Mouse (Mus musculus) urinary bladder, adult 18-20 months (tissue): ENCODE measurements around the gene Chrna1.
A peak's percentile ranks its signal among the peaks of the same experiment; 100 is the strongest.

Experiments used
- DNase-seq, 2 experiments: peaks; one replicate each; pipeline ENCODE4 v3.0.0; 2022; ENCODE audit warnings: low spot score in 2 of 2, mixed read lengths in 2 of 2

Gene Chrna1

GRCm38 (mm10) chr2:73580166-73580565 is at the start of gene Chrna1:
Gene Chrna1 (minus strand): TSS chr2:73580338.
- DNase-seq: no peak

GRCm38 (mm10) chr2:73618486-73619052 is 38.4 kb upstream of the Chrna1 start:
- DNase-seq: no peak

DNA sequence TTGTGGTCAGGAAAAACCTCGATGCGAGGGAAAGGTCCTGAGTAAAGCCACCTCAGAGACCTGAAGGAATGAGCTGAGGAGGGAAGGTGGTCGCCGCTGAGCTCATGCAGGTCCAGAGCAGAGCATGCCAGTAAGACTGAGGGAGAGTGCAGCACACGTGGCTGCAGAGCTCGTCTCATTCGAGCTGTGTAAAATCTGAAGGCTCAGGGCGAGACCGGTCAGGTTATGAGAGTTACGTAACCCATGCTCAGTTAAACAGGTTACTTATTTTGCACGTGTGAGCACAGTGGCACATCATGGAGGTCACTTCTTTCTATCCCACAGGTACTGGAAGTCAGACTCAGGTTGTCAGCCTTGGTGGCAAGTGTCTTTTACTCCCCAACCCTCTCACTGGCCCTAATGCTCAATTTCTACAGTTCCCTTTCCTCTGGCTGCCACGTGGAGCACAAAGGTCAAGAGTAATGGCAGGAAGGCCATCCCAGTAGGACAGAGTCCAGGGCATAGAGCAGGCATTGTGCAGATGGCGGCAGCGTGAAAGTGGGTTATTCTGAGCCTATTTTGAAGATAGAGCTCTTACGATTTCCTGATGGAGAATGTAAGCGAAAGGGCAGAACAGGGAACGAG is 36.4 kb upstream of the Chrna1 start:
- DNase-seq: no peak

GRCm38 (mm10) chr2:73615456-73615855 is 35.3 kb upstream of the Chrna1 start:
- no peak for DNase-seq

DNA sequence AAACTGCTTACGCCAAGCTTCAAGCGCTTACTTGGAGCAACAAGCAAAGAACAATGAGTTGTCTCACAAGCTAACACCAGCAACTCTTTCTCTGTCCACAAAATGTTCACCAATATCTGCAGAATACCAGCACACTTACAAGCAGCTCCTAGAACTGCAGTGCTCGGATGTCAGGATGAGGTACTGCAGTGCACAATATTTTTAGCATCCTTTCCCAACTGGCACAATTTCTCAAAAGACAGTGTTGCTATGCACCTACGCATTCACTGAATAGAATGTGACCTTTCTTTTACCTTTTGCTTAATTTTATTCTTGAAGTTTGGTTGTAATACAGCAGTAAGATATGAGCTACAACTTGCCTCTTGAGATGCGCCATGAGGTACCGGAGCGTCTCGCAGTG is 34.2 kb upstream of the Chrna1 start:
- no peak for DNase-seq

DNA sequence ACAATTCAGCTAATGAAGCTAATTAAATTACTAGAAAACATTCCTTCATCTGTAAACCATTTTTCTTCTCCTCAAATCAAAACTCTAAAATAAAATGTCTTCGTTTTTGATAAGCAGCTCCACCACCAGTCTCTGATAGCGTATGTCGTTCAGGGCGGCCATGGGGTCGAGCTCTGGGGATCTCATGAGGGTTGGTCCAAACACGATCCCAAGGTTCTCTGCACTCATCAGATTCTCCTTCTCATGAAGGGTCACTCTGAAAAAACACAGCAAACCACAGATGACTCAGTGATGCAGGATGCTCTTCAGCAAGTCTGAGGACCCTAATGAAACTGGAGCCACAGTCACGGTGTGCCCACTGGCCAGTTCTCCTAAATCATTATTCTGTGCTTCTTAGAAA is 32.8 kb upstream of the Chrna1 start:
- DNase-seq: no peak

- DNase-seq: no peak
Measured at GRCm38 (mm10) chr2:73612367-73612914, 32.3 kb upstream of the Chrna1 start.

- no peak for DNase-seq
Measured at GRCm38 (mm10) chr2:73611798-73612197, 31.7 kb upstream of the Chrna1 start.

DNA sequence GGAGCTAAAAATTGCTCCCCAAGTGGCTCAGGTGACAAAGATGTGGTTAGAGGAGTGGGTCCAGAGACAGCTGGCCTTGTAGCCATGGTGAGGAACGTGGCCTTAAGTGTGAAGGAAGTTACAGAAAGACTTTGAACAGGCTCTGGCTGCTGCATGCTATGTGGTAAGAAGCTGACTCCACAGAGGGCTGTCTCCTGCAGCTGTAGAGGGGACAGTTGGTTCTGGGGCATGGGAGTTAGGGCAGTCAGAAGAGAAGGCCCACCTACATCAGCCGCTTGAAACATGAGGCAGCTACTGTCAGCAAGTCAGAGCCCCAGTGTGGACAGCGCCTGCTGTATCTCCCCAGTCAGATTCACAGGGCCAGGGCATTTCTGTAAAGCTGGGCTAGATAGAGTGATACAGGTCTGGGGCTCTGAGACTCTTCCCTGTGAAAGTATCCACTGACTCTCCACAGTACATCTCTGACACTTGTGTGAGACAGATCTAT is 29.6 kb upstream of the Chrna1 start:
- DNase-seq: no peak

- no peak for DNase-seq
Measured at GRCm38 (mm10) chr2:73609067-73609723, 29.1 kb upstream of the Chrna1 start.

DNA sequence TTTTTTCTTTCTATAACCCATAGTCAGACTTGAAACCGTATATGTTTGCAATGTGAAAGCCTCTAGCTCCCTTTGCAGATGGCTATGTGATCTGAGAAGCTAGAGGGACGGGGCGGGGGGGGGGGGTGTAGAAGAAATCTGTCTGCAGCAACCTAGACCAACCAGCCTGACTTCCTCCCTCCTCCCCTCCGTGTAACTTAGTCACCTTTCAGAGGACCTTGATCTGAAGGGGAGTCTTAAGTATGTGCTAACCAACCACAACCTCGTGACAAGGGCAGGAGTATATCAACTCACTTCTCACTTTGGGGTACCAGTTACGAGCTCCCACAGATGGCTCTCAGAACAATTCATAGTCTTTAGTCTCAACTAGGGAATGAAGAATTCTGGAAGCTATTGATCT is 28.3 kb upstream of the Chrna1 start:
- no peak for DNase-seq

- DNase-seq: no peak
Measured at GRCm38 (mm10) chr2:73607609-73608008, 27.5 kb upstream of the Chrna1 start.

- DNase-seq: no peak
Measured at GRCm38 (mm10) chr2:73607146-73607545, 27.0 kb upstream of the Chrna1 start.

- no peak for DNase-seq
Measured at GRCm38 (mm10) chr2:73606616-73607015, 26.5 kb upstream of the Chrna1 start.

GRCm38 (mm10) chr2:73605077-73605476 is 24.9 kb upstream of the Chrna1 start:
- DNase-seq: no peak

DNA sequence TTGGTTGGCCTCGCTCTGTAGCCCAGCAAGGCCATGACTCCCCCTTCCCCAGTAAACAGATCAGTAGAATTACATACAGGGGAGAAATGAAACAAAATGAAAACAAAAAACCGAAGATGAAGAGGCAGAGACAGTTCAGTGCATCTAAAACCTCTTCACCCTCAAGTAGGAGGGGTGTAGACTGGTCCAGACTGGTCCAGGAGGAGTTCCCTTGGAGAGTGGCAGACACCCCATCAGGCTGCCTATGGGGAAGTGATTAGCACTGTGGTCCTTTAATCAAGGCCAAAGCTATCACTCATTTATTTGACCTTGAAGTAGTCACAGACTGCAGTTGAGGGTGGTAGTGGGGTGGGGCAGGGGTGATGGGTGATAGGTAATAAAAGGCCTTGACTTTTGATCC is 24.4 kb upstream of the Chrna1 start:
- no peak for DNase-seq

DNA sequence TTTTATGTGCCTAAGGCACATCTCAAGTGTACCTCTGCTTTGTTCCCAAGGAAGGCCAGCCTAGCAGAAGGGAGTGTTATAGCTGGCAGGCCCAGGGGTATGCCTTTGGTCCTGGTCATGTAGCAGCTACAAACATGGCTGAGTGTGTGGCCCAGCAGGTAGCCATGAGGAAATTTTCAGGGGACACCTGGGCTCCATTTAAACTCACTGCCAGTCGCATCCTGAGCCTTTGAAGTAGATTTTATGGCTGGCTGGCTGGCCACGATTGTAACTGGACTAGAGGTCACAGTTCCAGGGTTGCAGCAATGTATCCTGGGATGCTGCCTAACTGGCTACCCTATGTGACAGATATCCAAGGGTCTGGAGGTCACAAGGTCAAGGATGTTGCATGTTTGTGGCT is 20.5 kb upstream of the Chrna1 start:
- no peak for DNase-seq

DNA sequence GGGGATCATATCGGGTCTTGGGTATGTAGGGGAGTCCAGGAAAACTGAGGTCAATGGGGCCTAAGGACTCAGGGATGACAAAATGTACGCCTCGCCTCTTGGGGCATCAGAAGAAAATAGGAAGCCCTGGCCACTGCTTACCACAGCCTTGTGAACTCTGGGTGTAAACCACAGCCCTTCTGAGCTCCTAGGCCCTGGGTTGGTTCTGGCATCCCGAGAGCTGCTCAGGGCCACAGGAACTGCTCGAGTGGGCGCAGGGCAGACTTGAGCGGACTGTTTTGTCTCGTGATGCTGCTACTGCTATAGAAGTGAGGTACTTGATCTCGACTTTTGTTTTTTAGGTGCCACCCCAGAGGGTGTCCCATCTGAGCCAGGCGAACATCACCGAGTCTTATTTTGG is 17.6 kb upstream of the Chrna1 start:
- DNase-seq: no peak

- DNase-seq: peak in 1 of 2 experiments; percentile 24
Measured at GRCm38 (mm10) chr2:73596786-73597185, 16.6 kb upstream of the Chrna1 start.

GRCm38 (mm10) chr2:73596326-73596725 is 16.2 kb upstream of the Chrna1 start:
- no peak for DNase-seq

- no peak for DNase-seq
Measured at GRCm38 (mm10) chr2:73593101-73593439, 12.9 kb upstream of the Chrna1 start.

DNA sequence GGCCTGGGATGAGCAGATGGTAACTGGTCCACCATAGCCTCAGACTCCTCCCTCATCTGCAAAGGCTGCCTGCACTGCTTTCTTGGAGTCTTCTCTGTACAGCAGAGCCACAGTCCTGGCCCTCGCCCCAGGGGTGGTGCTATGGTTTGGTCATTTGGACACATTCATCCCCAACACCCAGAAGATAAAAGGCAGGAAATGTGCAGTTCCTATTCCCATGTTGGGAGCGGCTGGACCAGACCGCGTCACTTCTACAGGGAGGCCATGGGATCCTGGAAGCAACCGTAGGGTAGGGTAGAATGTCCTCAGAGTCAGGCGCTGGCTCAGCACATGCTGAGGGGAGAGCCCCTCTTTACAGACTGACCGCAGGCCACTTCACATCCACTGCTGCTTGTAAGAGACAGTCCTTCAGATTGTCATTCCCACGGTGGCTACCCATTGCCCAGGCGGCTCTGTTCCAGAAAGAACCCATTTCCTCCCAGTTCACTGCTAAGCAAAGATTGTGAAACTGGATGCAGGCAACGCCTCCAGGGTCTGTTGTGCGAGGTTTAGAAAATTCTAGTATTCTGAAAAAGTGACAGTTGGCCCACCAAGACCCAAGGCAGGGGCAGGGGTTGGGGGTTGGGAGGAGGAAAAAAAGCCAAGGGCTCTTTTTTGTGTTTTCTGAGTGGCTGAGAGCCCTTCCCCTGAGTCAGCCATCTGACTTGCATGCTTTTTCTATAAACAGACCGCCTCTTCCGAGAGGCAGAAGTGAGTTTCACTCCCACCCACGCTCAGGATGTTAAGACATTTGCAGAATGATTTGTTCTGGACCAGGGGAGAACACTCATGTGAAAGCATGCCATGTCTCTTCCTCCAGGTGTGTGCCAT is 12.3 kb upstream of the Chrna1 start:
- peak in 1 of 2 experiments; percentile 74 for DNase-seq
